Mouse (Mus musculus) bone marrow macrophage, adult 2 months (primary cell): ENCODE data around the gene Rab11fip4. TPM values are rescaled to one million over a fixed set of nuclear protein-coding genes. Genes with fewer than 3 reads are reported as not detected.
"Not testable (repeated sequence)": the region's sequence is repeated elsewhere in the genome, so short reads cannot be mapped to it uniquely, and the experiment has no call there.

Source experiments
- H3K27ac ChIP-seq: 2 replicates; pipeline ENCODE4 v1.5.1; 2012; ENCODE audit warnings: low read depth, low read length; ENCODE audit not compliant: insufficient read depth
- H3K4me1 ChIP-seq: 2 replicates; pipeline ENCODE4 v1.6.1; 2012; ENCODE audit warnings: low read length; ENCODE audit not compliant: control insufficient read depth, insufficient read depth
- H3K4me3 ChIP-seq: 2 replicates; pipeline ENCODE4 v1.5.1; 2012; ENCODE audit warnings: mild to moderate bottlenecking, low read length, moderate library complexity; ENCODE audit not compliant: insufficient read depth
- CTCF ChIP-seq: IDR thresholded peaks from 2 replicates; pipeline ENCODE4 v1.5.1; 2012; ENCODE audit warnings: low read depth, mild to moderate bottlenecking, low read length, moderate library complexity
- POLR2A ChIP-seq: IDR thresholded peaks from 2 replicates; pipeline ENCODE4 v1.6.1; 2012; ENCODE audit warnings: mild to moderate bottlenecking, low read depth, low read length, borderline replicate concordance
- polyA plus RNA-seq: library from polyadenylated mRNA; stranded (reverse); fragments of >200 nt; gene quantifications from 2 replicates; pipeline ENCODE4 v1.2.4, GENCODE M21; 2012; ENCODE audit not compliant: missing spikeins, insufficient read depth, insufficient read length

The Rab11fip4 gene
- polyA plus RNA-seq, 1 experiment = 0.32 TPM

- no peak for TF ChIP-seq POLR2A
- TF ChIP-seq CTCF = no peak
- no peak overlapping the region for H3K27ac ChIP-seq
- no peaks in the 10 kb centered on the region for H3K4me1 ChIP-seq
- no peak overlapping the region for H3K4me3 ChIP-seq
Measured at GRCm38 (mm10) chr11:79689916-79690315, 98.9 kb downstream of the Rab11fip4 start.

- no peaks in the 10 kb centered on the region for H3K4me1 ChIP-seq
- no peak overlapping the region for H3K27ac ChIP-seq
- TF ChIP-seq POLR2A (no peak), CTCF (no peak)
- H3K4me3 ChIP-seq = no peak overlapping the region
Measured at GRCm38 (mm10) chr11:79691513-79691912, 100.5 kb downstream of the Rab11fip4 start.

- TF ChIP-seq POLR2A (no peak), CTCF (no peak)
- no peak overlapping the region for H3K4me3 ChIP-seq
Measured at GRCm38 (mm10) chr11:79696390-79697307, 105.6 kb downstream of the Rab11fip4 start.

GRCm38 (mm10) chr11:79698071-79698470 lies 107.1 kb downstream of the Rab11fip4 start:
- Histone ChIP-seq H3K27ac (no peak overlapping the region), H3K4me1 (peaks cover 7% of the 10 kb centered on the region), H3K4me3 (no peak overlapping the region)
- no peak for TF ChIP-seq CTCF
- TF ChIP-seq POLR2A = no peak

More at GRCm38 (mm10) chr11:79696390-79697307, 105.6 kb downstream of the Rab11fip4 start:
- no peaks in the 10 kb centered on the region for H3K4me1 ChIP-seq
- no peak overlapping the region for H3K27ac ChIP-seq

- not testable (repeated sequence) for H3K4me1 ChIP-seq, H3K4me3 ChIP-seq, H3K27ac ChIP-seq
Measured at GRCm38 (mm10) chr11:79698542-79698941, 107.5 kb downstream of the Rab11fip4 start.

GRCm38 (mm10) chr11:79701466-79701865 lies 110.5 kb downstream of the Rab11fip4 start:
- peaks cover 7% of the 10 kb centered on the region for H3K4me1 ChIP-seq
- H3K27ac ChIP-seq = no peak overlapping the region
- no peak overlapping the region for H3K4me3 ChIP-seq
- no peak for TF ChIP-seq CTCF
- no peak for TF ChIP-seq POLR2A

- Histone ChIP-seq H3K4me1 (peaks cover 7% of the 10 kb centered on the region), H3K27ac (no peak overlapping the region), H3K4me3 (no peak overlapping the region)
- TF ChIP-seq CTCF = no peak
- no peak for TF ChIP-seq POLR2A
Measured at GRCm38 (mm10) chr11:79702092-79702491, 111.1 kb downstream of the Rab11fip4 start.

- no peak for TF ChIP-seq CTCF
- TF ChIP-seq POLR2A = no peak
- peaks cover 7% of the 10 kb centered on the region for H3K4me1 ChIP-seq
- no peak overlapping the region for H3K27ac ChIP-seq
- peak overlapping the region; percentile 97 for H3K4me3 ChIP-seq
Measured at GRCm38 (mm10) chr11:79703452-79703851, 112.4 kb downstream of the Rab11fip4 start.

GRCm38 (mm10) chr11:79703885-79704291 lies 112.9 kb downstream of the Rab11fip4 start:
- H3K4me1 ChIP-seq = peaks cover 7% of the 10 kb centered on the region
- no peak for TF ChIP-seq CTCF
- no peak for TF ChIP-seq POLR2A
- H3K4me3 ChIP-seq = peak overlapping the region; percentile 97
- H3K27ac ChIP-seq = peak overlapping the region; percentile 86
